In genomic region chr4:142674641-142675465, GRCm38 (mm10) we compare ENCODE assay signal across 8 mouse cellular contexts.
DNase-seq lines count a peak whose midpoint lies in the region; ATAC-seq lines count a peak whose summit lies in the region.

No protein-coding gene starts in this region.

- 65% methylated on average over 22 of the region's 22 CpGs for WGBS in kidney, embryonic 15.5 days
- 27% methylated on average over 22 of the region's 22 CpGs for WGBS in embryonic facial prominence, embryonic 14.5 days
- 86% methylated on average over 22 of the region's 22 CpGs for WGBS in forebrain, embryonic 14.5 days

- no peak overlapping the region for H3K27ac ChIP-seq in kidney, embryonic 15.5 days
- peak overlapping the region; percentile 68 for H3K27ac ChIP-seq in embryonic facial prominence, embryonic 14.5 days (replicated peaks; ENCODE audit: low read depth, low read length)
- H3K27ac ChIP-seq in forebrain, embryonic 14.5 days (ENCODE audit: low read depth, low read length): no peak overlapping the region

- ATAC-seq in kidney, embryonic 15.5 days (replicated peaks; ENCODE audit: low FRiP score): no peak
- ATAC-seq in embryonic facial prominence, embryonic 14.5 days (ENCODE audit: low read depth): peak; percentile 83
- no peak for ATAC-seq in forebrain, embryonic 14.5 days
- no peak for ATAC-seq in megakaryocyte progenitor cell, adult 5-6 weeks (replicated peaks; ENCODE audit: poor library complexity)

- no peak overlapping the region for H3K9ac ChIP-seq in kidney, embryonic 15.5 days
- H3K9ac ChIP-seq in embryonic facial prominence, embryonic 14.5 days (ENCODE audit: low read depth, low read length): no peak overlapping the region
- H3K9ac ChIP-seq in forebrain, embryonic 14.5 days (ENCODE audit: low read length): no peak overlapping the region

- H3K36me3 ChIP-seq in kidney, embryonic 15.5 days: no peaks in the 10 kb centered on the region
- H3K36me3 ChIP-seq in embryonic facial prominence, embryonic 14.5 days (ENCODE audit: control insufficient read depth, insufficient read depth, low read length): no peaks in the 10 kb centered on the region
- H3K36me3 ChIP-seq in forebrain, embryonic 14.5 days (ENCODE audit: control insufficient read depth, insufficient read depth, low read length): no peaks in the 10 kb centered on the region

- H3K27me3 ChIP-seq in kidney, embryonic 15.5 days: no peaks in the 10 kb centered on the region
- H3K27me3 ChIP-seq in embryonic facial prominence, embryonic 14.5 days (replicated peaks; ENCODE audit: control insufficient read depth, insufficient read depth, low read length): no peaks in the 10 kb centered on the region
- no peaks in the 10 kb centered on the region for H3K27me3 ChIP-seq in forebrain, embryonic 14.5 days (replicated peaks; ENCODE audit: control insufficient read depth, insufficient read depth, low read length)

- peak; percentile 25 for DNase-seq in kidney, postnatal 10 days
- DNase-seq in cerebellum, adult 18-20 months: peak; percentile 60 to 63
- DNase-seq in embryonic facial prominence, embryonic 14.5 days (ENCODE audit: low spot score): peak; percentile 93
- peak; percentile 5 for DNase-seq in lung, postnatal 14 days
- no peak for DNase-seq in forebrain, embryonic 14.5 days (ENCODE audit: low spot score)
- no peak for DNase-seq in urinary bladder, adult 2 months (ENCODE audit: low spot score)

- H3K4me1 ChIP-seq in kidney, embryonic 15.5 days: peaks cover 16% of the 10 kb centered on the region
- peaks cover 22% of the 10 kb centered on the region for H3K4me1 ChIP-seq in embryonic facial prominence, embryonic 14.5 days (ENCODE audit: control insufficient read depth, insufficient read depth, low read length)
- H3K4me1 ChIP-seq in forebrain, embryonic 14.5 days (ENCODE audit: control insufficient read depth, insufficient read depth, low read length): no peaks in the 10 kb centered on the region

- no peak overlapping the region for H3K4me3 ChIP-seq in kidney, embryonic 15.5 days (replicated peaks)
- H3K4me3 ChIP-seq in embryonic facial prominence, embryonic 14.5 days (ENCODE audit: low read depth, low read length): no peak overlapping the region
- H3K4me3 ChIP-seq in forebrain, embryonic 14.5 days (ENCODE audit: low read depth, low read length): no peak overlapping the region

- no peaks in the 10 kb centered on the region for H3K9me3 ChIP-seq in kidney, embryonic 15.5 days (replicated peaks)
- no peaks in the 10 kb centered on the region for H3K9me3 ChIP-seq in embryonic facial prominence, embryonic 14.5 days (ENCODE audit: control insufficient read depth, low read length)
- no peaks in the 10 kb centered on the region for H3K9me3 ChIP-seq in forebrain, embryonic 14.5 days (replicated peaks; ENCODE audit: control insufficient read depth, low read length)

- H3K4me2 ChIP-seq in kidney, embryonic 15.5 days: no peak overlapping the region
- peak overlapping the region; percentile 4; the same call in 1 of the 2 replicates for H3K4me2 ChIP-seq in embryonic facial prominence, embryonic 14.5 days (ENCODE audit: low read depth, low read length)
- H3K4me2 ChIP-seq in forebrain, embryonic 14.5 days (ENCODE audit: low read length): no peak overlapping the region

Comparison
In these comparisons a context has a peak if more than half of its experiments do, and no peak if none do; other contexts are left out.
1. DNase-seq: peak in kidney, postnatal 10 days (single experiment), cerebellum, adult 18-20 months (2 of 2), embryonic facial prominence, embryonic 14.5 days (single experiment) and lung, postnatal 14 days (single experiment); none in forebrain, embryonic 14.5 days (single experiment) and urinary bladder, adult 2 months (single experiment).